Mouse (Mus musculus) ZHBTc4 (cell line): ENCODE results near the gene Aire.

ENCODE experiments used
- DNase-seq: peaks from one replicate; pipeline ENCODE4 v3.0.0-alpha.2; 2011; ENCODE audit warnings: low read depth, low spot score

Gene Aire

DNA sequence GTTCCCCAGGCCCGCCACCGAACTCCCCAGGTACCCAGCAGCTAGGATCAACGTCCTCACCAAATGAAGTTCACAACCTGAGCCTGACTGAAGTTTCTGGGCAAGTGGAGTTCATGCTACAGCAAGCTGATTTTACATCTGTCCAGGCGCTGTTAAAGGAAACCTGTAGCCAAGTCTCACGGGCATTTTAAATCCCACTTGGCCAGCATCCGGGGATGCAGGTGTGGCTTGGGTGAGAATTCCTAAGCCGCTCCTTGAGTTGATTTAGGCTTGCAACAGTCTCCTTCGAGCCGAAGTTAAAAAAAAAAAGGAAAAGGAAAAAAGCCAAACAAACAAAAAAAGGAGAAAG, 33.5 kb downstream of the Aire start, which contains the start of gene Pfkl:
Gene Pfkl (minus strand): TSS at position 139 of the 349 bp plus-strand sequence.
- DNase-seq, result peak; percentile 90

DNA sequence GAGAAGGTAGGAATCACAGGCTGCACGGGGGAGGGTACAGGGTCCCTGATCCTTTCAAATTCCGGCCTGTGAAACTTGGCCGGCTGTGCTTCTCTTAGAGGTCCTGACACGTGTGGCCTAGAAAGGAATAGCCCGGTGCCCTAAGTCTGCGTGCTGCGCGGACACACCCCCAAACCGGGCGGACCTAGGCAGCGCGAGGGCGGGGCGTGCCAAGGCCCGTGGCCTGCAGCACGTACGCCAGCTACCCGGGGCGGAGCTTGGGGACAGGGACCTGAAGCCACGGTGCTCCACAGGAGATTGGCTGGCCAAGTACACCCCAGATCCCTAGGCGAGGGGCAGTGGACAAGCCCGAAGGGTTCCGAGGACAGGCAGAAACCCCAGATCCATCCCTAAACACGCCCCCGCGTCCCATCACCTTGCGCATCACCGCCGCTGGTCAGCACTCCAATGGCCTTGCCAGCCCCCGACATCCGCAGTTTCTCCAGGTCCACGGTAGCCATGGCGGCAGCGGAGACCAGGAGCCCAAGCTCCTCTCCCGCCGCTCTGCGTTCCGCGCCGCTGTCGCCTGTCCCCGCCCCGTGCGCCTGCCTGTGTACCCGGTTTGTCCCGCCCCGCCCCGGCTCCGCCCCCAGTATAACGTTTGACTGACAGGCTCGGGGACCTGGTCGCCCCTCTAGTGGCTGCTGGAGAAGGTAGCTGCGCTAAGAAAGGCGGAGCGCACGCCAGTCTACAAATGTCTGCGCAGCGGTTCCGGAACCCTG, 34.0 kb downstream of the Aire start:
- DNase-seq, result peak; percentile 99

DNA sequence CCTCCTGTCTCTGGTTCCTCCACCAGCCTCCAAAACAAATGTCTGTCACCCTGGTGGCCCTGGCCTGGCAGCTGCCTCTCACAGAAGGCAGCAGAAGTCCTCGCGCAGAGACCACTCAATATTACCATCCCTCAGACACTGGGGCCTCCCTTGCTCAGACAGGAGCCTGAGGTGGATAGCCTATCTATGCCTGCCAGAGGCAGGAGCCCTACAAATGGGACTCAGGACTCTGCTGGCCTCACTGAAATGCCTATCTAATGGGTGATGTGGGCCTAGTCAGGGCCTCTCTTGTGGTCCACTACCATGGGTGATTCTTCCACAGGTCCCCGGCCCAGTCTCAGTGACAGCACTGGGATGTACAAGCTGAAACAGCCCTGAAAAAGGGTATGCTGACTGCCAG, 35.2 kb downstream of the Aire start:
- no peak for DNase-seq

DNA sequence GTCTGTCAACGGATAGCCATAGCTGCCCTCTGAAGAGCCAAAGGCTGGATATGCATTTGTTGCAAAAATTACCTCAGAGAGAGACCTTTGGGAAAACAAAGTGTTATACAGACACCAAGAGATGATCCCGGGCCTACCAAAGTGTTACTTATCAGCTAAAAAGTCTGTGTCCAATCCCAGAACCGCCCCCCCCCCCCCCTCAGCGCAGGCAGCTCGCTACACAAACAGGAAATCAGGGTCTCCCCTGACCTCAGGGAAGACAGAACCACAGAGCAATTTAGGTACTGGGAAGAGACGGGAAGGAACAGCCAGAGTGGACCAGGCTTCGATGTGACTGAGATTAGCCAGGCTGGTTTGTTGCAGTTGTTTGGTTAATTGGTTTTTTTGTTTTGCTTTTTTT, 36.2 kb downstream of the Aire start:
- no peak for DNase-seq

DNA sequence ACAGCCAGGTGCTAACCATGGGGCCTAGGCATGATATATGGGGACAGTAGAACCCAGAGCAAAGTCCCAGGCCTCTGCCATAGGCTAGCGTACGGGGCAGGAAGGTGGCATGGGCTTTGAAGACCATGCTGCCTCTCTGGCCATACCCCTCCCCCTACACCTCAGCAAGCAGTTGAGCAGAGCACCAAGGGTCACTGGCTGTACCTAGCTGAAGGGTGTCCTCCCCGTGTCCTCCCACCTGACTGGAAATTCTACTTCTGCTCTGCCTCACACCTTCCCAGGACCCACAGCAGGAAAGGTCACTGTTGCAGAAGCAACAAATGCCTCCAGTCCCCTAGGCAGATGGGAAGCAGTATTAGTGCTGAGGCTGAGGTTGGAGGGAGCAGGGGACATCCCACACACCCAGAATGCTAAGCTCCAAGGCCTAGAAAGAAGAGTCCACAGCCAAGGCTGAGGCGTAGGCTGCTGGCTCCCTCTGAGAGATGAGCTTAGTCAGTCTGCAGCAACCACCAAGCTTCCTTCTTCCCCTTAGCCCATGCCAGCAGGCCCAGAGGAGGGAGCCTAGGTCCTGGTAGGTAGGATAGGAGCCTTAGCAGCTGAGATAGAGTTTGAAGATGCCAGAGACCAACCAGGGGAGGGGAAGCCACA, 37.5 kb downstream of the Aire start:
- DNase-seq, result no peak

DNA sequence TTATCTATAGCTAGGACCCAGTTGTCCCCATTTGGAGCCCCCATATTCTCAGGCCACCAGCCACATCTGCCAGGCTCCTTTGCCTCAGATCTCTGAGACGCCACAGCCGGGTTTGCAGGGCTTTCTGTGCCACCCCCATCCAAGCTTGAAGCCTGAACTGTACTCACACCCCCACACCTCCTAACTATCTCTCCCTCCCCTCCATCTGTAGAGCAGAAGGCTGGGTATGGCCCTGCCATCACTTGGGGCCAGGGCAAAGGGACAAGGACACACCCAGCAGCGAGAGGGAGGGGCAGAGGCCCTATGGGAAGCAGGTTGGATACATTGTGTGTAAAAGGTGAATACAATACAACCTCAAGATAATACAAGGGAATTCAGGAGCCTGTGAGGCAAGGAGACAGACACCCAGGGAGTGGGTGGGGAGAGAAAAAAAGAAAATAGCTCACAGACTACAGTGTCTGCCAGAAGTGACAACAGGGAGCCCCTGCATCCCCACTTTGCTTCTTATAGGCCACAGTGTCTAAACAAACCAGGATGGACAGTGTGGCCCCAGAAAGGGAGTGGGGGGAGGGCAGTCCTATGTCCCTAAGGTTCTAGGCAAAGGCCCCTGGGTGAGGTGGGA, 38.8 kb downstream of the Aire start:
- no peak for DNase-seq

DNA sequence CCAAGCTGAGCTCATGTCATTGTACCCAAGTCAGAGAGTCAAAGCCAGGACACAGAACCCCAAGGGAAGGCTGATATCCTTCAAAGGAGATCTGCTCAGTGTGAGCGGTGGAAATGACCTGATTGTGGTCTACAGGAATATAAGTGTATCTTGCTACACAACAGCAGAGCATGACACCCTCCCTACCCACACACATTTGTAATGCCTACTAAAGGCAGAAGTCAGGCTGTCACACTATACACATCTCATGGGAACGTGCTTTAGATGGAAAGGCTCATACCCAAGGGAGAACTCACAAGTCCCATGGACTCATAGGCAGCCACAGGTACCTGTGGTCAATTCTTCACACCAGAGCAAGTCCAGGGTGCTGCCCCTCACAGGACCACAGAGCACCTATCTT, 41.1 kb downstream of the Aire start:
- no peak for DNase-seq

DNA sequence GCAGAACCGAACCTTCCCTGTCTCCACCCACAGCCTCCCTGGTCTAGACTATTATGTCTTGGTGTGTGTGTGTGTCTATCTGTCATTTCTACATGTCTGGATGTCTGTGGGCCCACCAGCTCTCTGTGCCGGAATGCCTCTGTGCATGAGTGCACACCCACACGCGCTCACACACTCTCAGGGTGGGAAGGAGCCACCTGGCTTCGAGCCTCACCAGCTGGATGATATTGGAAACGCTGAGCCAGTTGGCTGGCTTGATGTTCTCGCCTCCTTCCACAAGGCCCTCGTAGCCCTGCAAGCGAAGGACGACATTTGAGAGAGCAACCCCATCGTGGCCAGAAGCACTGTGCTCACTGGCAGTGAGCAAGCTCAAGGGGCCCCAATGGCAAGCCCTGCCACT, 41.6 kb downstream of the Aire start:
- no peak for DNase-seq

DNA sequence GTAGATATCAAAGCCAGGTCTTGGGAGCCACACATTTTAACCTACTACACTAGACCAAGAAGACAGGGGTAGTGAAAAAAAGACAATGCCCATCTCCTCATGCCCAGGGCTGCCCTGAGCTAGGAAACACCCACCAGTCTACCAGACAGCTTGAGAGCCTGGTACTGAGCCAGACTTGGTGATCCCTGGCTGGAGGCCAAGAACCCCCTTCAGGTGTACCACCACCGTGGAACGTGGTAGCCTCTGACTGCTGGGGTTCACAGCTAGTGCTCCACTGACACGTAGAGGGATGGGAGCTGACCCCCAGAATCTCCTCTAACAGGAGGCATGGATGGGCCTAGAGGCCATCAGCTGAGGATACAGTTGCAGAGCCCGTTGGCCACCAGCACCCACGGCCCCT, 43.2 kb downstream of the Aire start:
- DNase-seq, result no peak

DNA sequence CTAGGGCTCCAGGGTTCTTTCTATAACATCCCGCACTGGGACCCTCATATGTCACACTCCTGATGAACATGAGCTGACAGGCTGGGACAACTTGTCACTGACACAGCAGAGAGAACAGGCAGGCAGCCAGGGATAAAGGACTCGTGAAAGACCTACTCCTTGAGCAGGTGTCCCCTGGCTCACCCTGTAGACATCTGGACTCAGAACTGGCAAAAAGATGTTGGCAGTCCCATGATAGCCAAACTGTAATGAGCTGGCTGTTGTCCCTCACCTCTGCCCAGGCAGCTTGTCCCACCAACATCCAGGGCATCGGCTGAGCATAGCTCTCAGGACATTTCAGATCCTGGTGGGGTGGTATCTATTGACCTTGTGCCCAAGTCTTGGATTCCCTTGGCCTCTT, 47.8 kb downstream of the Aire start:
- DNase-seq, result no peak

DNA sequence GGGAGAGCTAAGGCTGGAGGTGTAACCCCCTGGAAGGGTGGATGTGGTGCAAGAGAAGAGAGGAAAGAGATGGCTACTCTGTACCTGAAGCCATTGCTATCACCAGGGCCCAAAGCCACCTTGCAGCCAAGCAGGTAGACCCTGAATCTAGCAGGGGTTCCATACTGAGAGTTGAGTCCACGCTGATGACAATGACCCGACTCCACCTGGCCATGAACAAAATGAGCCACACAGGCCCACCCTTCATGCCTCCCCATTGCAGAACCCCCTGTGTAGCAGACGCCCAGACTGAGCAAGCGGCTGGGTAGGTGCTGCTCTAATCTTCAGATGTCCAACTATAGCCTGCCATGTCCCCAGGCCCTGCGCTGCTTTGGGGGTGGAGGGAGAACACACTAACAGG, 57.6 kb downstream of the Aire start:
- no peak for DNase-seq

DNA sequence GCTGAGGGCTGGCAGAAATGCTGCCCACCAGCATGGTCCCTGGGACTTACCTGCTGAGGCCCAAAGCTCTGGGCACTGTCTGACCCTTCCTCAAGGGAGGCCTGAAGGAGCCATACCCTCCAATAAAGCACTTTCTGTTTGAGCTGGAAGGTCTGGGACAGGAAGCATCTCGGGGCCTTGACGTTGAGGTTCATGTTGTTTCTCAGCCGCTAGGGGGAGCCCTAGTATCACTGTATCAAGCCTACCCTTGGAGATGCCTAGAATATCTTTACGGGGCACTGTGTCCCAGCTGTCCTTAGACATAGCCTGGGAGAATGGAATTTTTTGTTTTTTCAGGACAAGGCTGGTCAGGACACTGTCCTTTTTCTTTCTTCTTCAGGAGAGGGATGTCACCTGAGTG, 58.8 kb downstream of the Aire start:
- peak; percentile 87 for DNase-seq
